Mouse (Mus musculus) thymus, postnatal 36 days (tissue): Measurements from ENCODE around the gene Pdia3.
"Not testable (repeated sequence)": the region's sequence is repeated elsewhere in the genome, so short reads cannot be mapped to it uniquely, and the experiment has no call there.

ENCODE experiments used
- DNase-seq, 2 experiments: peaks; one replicate each; pipeline ENCODE4 v3.0.0; 2022; ENCODE audit warnings: mixed read lengths in 2 of 2

Pdia3 gene

DNA sequence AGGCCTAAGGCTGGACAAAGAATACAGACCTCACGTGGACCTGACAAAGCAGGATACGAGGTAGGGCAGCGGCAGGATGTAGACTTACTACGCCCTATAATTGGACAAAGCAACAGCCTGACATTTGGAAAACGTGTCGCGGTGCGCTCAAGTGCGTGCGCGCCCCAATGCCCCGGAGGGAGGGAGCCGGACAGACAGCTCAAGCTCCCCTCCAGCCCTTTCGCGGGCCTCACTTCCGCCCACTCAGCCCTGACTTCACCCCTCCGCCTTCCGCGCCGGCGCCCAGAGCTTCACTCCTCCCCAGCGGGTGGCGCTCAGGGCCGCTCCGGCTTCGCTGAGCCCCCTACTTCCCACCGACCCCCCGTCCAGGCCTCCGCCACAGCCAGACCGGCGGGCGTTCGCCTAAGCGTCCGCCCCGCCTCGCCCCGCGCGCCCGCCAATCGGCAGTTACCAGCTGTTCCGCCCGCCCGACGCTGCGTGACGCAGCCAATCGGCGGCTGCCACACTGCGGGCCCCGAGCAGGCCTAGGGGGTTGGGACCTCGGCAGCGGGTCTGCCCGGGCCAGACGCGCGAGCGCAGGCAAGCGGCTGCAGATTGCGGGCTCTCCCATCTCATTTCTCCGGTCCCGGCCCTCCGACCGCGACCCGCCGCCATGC, at the start of gene Pdia3, which contains the start of gene Catsper2:
Pdia3 (plus strand) TSS at position 389 of the 656 bp plus-strand sequence.
Catsper2 (minus strand) TSS at position 406 of the 656 bp plus-strand sequence.
- peak; percentile 95 to 98 for DNase-seq

- DNase-seq, result no peak
These were observed 44.7 kb upstream of the Pdia3 start for GRCm38 (mm10) chr2:121368831-121369230.

DNA sequence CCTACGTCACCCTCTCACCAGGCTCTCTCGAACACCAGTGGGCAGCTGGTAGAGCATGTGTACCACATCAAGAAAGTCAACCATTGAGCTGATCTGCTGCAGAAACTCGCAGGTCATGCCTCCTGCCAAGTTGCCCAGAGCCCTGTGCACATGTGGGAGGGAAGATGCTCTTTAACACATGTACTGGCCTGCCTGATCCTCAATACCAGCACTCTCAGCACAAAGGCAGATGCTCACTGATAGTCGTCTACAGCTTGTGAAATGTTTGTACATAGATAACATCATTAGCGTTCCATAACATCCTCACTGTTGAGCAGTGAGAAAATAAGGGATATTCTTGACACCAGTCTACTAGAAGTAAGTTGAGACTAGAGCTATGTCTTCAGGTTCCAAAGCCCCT, 42.7 kb upstream of the Pdia3 start:
- DNase-seq, result no peak

GRCm38 (mm10) chr2:121372266-121372665, 41.3 kb upstream of the Pdia3 start:
- no peak for DNase-seq

DNA sequence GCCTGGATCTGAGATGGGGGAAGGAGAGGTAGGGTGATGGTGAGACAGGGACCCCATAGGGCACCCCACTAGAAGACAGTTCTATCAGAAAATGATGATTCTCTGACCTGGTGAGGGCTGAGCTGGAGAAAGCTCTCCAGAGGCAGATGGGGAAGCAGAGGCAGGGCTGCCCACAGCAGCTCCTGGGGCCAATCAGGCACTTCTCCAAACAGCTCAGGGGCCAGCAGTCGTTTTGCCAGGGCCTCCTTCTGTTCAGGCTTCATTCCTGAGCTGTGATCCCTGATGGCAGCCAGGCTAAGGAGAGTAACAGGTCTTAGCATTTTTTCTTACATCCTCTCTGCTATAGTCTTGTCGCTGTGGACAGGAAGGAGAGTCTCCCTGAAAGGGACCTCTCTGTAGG, 38.8 kb upstream of the Pdia3 start:
- no peak for DNase-seq

DNA sequence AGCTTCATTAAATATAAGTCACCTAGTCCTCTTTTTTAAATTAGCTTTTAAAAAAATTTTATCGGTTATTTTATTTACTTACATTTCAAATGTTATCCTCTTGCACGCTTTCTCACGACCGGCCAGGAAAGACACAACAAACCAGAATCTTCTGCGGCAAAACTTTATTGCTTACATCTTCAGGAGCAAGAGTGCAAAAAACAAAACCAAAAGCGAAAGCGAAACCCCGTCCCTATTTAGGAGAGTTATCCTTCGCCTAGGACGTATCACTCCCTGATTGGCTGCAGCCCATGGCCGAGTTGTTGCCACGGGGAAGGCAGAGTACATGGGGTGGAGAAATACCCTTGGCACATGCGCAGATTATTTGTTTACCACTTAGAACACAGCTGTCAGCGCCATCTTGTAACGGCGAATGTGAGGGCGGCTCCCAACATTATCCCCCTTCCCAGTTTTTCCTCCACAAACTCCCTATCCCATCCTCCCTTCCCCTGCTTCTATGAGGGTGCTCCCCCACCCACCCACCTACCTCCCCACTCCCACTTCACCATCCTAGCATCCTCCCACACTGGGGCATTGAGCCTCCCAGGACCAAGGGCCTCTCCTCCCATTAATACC, 26.5 kb upstream of the Pdia3 start, which contains the start of gene Strc:
Strc (minus strand) TSS at position 208 of the 615 bp plus-strand sequence.
- not testable (repeated sequence) for DNase-seq

GRCm38 (mm10) chr2:121396624-121397023, 17.0 kb upstream of the Pdia3 start:
- DNase-seq, result peak; percentile 63 to 78

- no peak for DNase-seq
These were observed 10.3 kb upstream of the Pdia3 start for GRCm38 (mm10) chr2:121403296-121403695.

GRCm38 (mm10) chr2:121408160-121408559, 5.4 kb upstream of the Pdia3 start:
- DNase-seq, result peak; percentile 62

DNA sequence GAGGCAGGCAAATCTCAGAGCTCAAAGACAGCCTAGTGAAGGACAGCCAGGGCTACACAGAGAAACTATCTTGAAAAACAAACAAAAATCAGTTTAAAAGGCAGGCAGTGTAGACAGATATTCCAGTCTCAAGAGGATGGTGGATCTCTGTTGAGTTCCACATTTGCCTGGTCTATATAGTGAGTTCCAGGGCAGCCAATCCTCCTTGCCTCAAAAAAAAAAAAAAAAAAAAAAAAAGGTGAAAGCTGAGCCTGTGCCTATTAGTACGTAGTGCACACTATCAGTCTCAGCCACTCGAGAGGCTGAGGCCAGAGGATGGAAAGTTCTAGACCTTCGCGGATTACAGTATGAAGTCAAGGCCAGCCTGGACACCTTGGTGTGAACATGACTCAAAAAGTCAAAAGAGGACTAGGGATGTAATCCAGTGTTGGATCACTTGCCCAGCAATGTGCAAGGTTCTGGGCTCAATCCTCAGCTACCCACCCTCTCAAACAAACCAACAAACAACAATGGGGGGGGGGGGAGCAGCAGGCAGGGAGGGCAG, 660 bp upstream of the Pdia3 start:
- DNase-seq, result no peak

GRCm38 (mm10) chr2:121414139-121414685, 637 bp downstream of the Pdia3 start:
- peak in 1 of 2 experiments; percentile 67 for DNase-seq

GRCm38 (mm10) chr2:121415103-121415502, 1.5 kb downstream of the Pdia3 start:
- no peak for DNase-seq

DNA sequence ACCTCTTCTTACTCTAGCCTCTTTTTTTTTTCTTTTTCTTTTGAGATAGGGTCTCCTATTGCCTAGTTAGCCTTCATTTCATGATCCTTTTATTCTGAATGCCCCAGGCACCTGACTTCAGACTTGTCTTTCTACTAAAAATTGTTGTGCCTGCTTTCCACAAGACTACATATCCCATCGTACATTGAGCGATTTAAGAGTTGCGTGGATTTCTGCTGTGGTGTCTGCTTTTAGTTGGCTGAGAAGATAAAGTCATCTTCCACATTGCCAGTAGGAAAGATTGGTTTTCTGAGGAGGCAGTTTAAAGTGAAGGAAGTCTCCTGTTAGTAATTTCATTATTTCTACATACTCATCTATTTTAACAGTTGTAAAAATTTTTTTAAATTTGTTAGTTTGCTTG, 2.0 kb downstream of the Pdia3 start:
- DNase-seq, result no peak

GRCm38 (mm10) chr2:121416356-121416755, 2.8 kb downstream of the Pdia3 start:
- DNase-seq, result no peak

GRCm38 (mm10) chr2:121418476-121418875, 4.9 kb downstream of the Pdia3 start:
- DNase-seq, result no peak

DNA sequence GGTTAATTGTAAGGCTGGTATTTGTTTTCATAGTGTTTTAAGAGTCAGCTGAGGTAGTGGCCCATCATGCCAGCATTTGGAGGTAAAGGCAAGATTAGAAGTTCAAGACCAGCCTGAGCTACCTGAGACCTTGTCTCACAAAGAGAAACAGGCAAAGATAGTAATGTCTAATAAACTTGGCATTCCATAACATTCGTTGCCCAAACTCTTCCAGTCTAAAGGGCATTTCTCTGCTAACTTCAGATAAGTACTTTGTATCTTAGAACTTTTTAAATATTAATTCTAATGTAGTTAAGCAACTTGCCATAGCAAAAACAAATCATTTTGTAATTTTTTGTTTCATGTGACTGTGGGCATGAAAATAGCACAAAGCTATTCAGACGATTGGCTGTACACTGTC, 9.6 kb downstream of the Pdia3 start:
- DNase-seq, result no peak

- DNase-seq, result no peak
These were observed 12.3 kb downstream of the Pdia3 start for GRCm38 (mm10) chr2:121425890-121426289.

- no peak for DNase-seq
These were observed 21.3 kb downstream of the Pdia3 start for GRCm38 (mm10) chr2:121434854-121435253.

- no peak for DNase-seq
These were observed 26.2 kb downstream of the Pdia3 start for GRCm38 (mm10) chr2:121439746-121440145.

GRCm38 (mm10) chr2:121440834-121441605, 27.4 kb downstream of the Pdia3 start:
- no peak for DNase-seq

- no peak for DNase-seq
These were observed 28.2 kb downstream of the Pdia3 start for GRCm38 (mm10) chr2:121441800-121442199.

DNA sequence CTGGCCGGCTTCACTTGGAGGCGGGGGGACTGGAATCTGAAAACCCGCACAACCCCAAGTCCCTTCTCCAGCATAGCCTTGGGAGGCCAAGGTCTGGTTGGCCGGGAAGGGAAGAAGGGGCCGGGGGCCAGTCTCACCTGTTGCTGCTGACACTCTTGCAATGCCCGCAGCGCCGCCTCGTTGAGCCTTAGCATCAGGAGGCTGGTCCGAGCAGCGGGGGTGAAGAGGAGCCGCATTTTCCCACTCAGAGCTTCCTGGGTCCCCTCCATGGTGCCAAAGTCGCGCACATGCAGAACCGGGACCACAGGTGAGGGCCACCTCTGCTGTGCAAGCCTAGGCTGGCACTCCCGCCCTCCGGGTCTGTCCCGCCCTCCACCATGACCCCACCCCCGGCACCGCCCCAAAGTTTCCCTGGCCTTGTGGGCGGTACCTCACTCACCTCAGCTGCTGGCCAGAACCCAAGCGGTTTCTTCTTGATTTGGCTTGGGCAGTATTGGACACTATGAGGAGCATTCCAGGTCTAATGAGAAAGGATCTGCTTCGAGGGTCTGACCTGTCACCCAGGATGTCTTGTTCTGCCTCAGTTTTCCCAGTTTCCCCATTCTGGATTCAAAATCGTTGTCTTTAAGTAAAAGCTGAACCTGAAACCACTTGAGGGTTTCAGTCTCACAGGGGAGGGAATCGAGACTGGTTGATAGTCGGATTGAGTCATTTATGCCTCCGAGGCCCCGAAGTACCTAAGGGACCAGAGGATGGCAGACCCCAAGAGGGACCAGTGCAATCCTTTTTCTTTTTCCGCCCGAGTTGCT, 28.9 kb downstream of the Pdia3 start:
- DNase-seq, result peak; percentile 61 to 65
